In genomic region chr11:117318202-117318601, GRCm38 (mm10) we compare ENCODE assay signal across 8 mouse cellular contexts.
DNase-seq lines count a peak whose midpoint lies in the region; ATAC-seq and TF ChIP-seq lines count a peak whose summit lies in the region.

No protein-coding gene starts in this region.

- H3K4me3 ChIP-seq in lung, postnatal 0 days (ENCODE audit: low read depth, low read length): no peak overlapping the region
- no peak overlapping the region for H3K4me3 ChIP-seq in forebrain, embryonic 12.5 days (replicated peaks)
- H3K4me3 ChIP-seq in limb, embryonic 15.5 days: no peak overlapping the region

- no peak overlapping the region for H3K4me2 ChIP-seq in lung, postnatal 0 days (replicated peaks; ENCODE audit: low read depth, low read length)
- no peak overlapping the region for H3K4me2 ChIP-seq in forebrain, embryonic 12.5 days
- no peak overlapping the region for H3K4me2 ChIP-seq in limb, embryonic 15.5 days

- no peaks in the 10 kb centered on the region for H3K36me3 ChIP-seq in lung, postnatal 0 days (ENCODE audit: insufficient read depth, low read length)
- H3K36me3 ChIP-seq in forebrain, embryonic 12.5 days (replicated peaks): no peaks in the 10 kb centered on the region
- 0 out of 2 replicates have a peak, but pooled peaks cover 2% of the 10 kb centered on the region for H3K36me3 ChIP-seq in limb, embryonic 15.5 days

- ATAC-seq in lung, postnatal 0 days: no peak
- ATAC-seq in forebrain, embryonic 12.5 days (ENCODE audit: low FRiP score): no peak
- ATAC-seq in limb, embryonic 15.5 days (ENCODE audit: insufficient number of reproducible peaks, low FRiP score, low TSS enrichment, low read depth): no peak

- H3K9me3 ChIP-seq in lung, postnatal 0 days (ENCODE audit: low read length): no peaks in the 10 kb centered on the region
- H3K9me3 ChIP-seq in forebrain, embryonic 12.5 days: no peaks in the 10 kb centered on the region
- H3K9me3 ChIP-seq in limb, embryonic 15.5 days: no peaks in the 10 kb centered on the region

- H3K27ac ChIP-seq in lung, postnatal 0 days (ENCODE audit: low read length): peak overlapping the region; percentile 94
- peak overlapping the region; percentile 80; the same call in 1 of the 2 replicates for H3K27ac ChIP-seq in forebrain, embryonic 12.5 days
- peak overlapping the region; percentile 85 for H3K27ac ChIP-seq in limb, embryonic 15.5 days

- H3K4me1 ChIP-seq in lung, postnatal 0 days (ENCODE audit: insufficient read depth, low read depth, low read length): peaks cover 41% of the 10 kb centered on the region
- H3K4me1 ChIP-seq in forebrain, embryonic 12.5 days: peaks cover 52% of the 10 kb centered on the region
- H3K4me1 ChIP-seq in limb, embryonic 15.5 days: peaks cover 93% of the 10 kb centered on the region

- H3K9ac ChIP-seq in lung, postnatal 0 days (replicated peaks; ENCODE audit: low read depth): no peak overlapping the region
- H3K9ac ChIP-seq in forebrain, embryonic 12.5 days: no peak overlapping the region
- H3K9ac ChIP-seq in limb, embryonic 15.5 days: no peak overlapping the region

- 33% methylated on average over 3 of the region's 3 CpGs for WGBS in lung, postnatal 0 days
- 55% methylated on average over 3 of the region's 3 CpGs for WGBS in forebrain, embryonic 12.5 days
- WGBS in limb, embryonic 15.5 days: 22% methylated on average over 3 of the region's 3 CpGs

- peak; percentile 29; the same call in 1 of the 2 replicates for TF ChIP-seq CTCF in lung, postnatal 0 days (IDR thresholded peaks at IDR 0.05)

- DNase-seq in lung, postnatal 0 days (ENCODE audit: low spot score): no peak
- no peak for DNase-seq in lung, postnatal 25 days (ENCODE audit: low spot score)
- peak; percentile 55 for DNase-seq in thymus, postnatal 0 days (ENCODE audit: low spot score)
- no peak for DNase-seq in spleen, adult 18-20 months
- DNase-seq in testis, postnatal 10 days (ENCODE audit: low spot score): no peak
- DNase-seq in cerebellum, postnatal 25 days: no peak

- no peak for TF ChIP-seq EP300 in lung, postnatal 0 days (IDR thresholded peaks at IDR 0.05)

- no peaks in the 10 kb centered on the region for H3K27me3 ChIP-seq in lung, postnatal 0 days (replicated peaks; ENCODE audit: insufficient read depth, low read length)
- no peaks in the 10 kb centered on the region for H3K27me3 ChIP-seq in forebrain, embryonic 12.5 days
- no peaks in the 10 kb centered on the region for H3K27me3 ChIP-seq in limb, embryonic 15.5 days
